Mouse (Mus musculus) limb, embryonic 15.5 days (tissue): Measurements from ENCODE around the gene Mcub. TPM values are rescaled to one million over a fixed set of nuclear protein-coding genes. Genes with fewer than 3 reads are reported as not detected.

Source experiments
- ATAC-seq: fragments of 200-750 bp; cut with Nextera tagmentation; 2 replicates; pipeline ENCODE4 v1.8.0; 2017; ENCODE audit warnings: low read depth, moderate TSS enrichment; ENCODE audit not compliant: insufficient number of reproducible peaks, low FRiP score, low TSS enrichment
- H3K27ac ChIP-seq: fragments of 300-500 bp; sonication (generic); 2 replicates; pipeline ENCODE4 v1.5.1; 2015; ENCODE audit warnings: moderate library complexity, mild to moderate bottlenecking, inconsistent platforms
- H3K27me3 ChIP-seq: fragments of 300-500 bp; sonication (generic); 2 replicates; pipeline ENCODE4 v1.6.1; 2015; ENCODE audit warnings: inconsistent platforms
- H3K36me3 ChIP-seq: fragments of 300-500 bp; sonication (generic); 2 replicates; pipeline ENCODE4 v1.6.1; 2015; ENCODE audit warnings: inconsistent platforms
- H3K4me1 ChIP-seq: fragments of 300-500 bp; sonication (generic); 2 replicates; pipeline ENCODE4 v1.6.1; 2015; ENCODE audit warnings: inconsistent platforms
- H3K4me2 ChIP-seq: fragments of 300-500 bp; sonication (generic); 2 replicates; pipeline ENCODE4 v1.6.1; 2015; ENCODE audit warnings: mild to moderate bottlenecking, inconsistent platforms
- H3K4me3 ChIP-seq: fragments of 300-500 bp; sonication (generic); 2 replicates; pipeline ENCODE4 v1.5.1; 2015; ENCODE audit warnings: mild to moderate bottlenecking, inconsistent platforms
- H3K9ac ChIP-seq: fragments of 300-500 bp; sonication (generic); 2 replicates; pipeline ENCODE4 v1.6.1; 2015; ENCODE audit warnings: inconsistent platforms
- H3K9me3 ChIP-seq: fragments of 300-500 bp; sonication (generic); 2 replicates; pipeline ENCODE4 v1.6.1; 2016; ENCODE audit warnings: inconsistent platforms
- WGBS: fragments of 180-500 bp; shearing (Covaris S2); methylation state at CpG from one replicate; pipeline ENCODE4 v1.1.7; 2015; 5-methylcytosine and 5-hydroxymethylcytosine counted together
- polyA plus RNA-seq: library from polyadenylated mRNA; unstranded; fragments of >200 nt; fragmentation: Nextera tagmentation; extraction: Ambion mirVana; gene quantifications from 2 replicates; pipeline ENCODE4 v1.2.1, GENCODE M21; 2015

Mcub gene
- polyA plus RNA-seq, 1 experiment from 2014 or later: 7.3 TPM

DNA sequence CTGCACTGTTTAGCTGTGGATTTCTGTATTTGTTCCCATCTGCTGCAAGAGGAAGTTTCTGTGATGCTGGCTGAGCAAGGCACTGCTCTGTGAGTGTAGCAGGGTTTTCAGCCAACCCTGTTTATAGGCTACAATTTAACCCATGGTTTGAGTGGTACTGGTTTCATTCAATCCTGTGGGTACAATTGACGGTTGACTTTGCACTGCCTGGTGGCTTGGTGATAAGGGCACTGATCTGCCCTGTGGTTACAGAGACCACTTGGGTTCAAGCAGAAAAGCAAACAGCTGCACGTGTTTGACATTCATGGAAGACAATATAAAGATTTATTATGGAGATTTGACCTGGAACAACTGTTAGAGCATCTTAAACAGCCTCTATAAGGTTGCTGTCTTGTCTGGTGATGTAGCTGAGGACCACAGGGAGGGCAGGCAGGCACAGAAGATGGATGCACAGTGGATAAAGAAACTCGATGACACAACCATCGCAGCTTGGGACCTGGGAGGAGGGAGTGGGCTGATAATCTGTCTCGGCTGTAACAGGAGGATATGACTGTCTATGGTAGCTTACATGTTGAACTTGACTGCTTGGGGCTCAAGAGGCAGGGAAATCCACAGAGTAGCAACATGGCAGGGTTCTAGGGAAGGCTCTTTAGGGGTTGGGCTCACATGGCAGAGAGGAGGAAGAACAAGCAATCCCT lies 23.6 kb downstream of the Mcub start:
- WGBS: 71% methylated on average over 5 of the region's 5 CpGs
- no peak overlapping the region for H3K4me2 ChIP-seq
- no peaks in the 10 kb centered on the region for H3K9me3 ChIP-seq
- H3K27ac ChIP-seq: no peak overlapping the region
- no peaks in the 10 kb centered on the region for H3K27me3 ChIP-seq
- H3K4me1 ChIP-seq: no peaks in the 10 kb centered on the region
- H3K36me3 ChIP-seq: no peaks in the 10 kb centered on the region
- H3K4me3 ChIP-seq: no peak overlapping the region
- H3K9ac ChIP-seq: no peak overlapping the region
- no peak for ATAC-seq

DNA sequence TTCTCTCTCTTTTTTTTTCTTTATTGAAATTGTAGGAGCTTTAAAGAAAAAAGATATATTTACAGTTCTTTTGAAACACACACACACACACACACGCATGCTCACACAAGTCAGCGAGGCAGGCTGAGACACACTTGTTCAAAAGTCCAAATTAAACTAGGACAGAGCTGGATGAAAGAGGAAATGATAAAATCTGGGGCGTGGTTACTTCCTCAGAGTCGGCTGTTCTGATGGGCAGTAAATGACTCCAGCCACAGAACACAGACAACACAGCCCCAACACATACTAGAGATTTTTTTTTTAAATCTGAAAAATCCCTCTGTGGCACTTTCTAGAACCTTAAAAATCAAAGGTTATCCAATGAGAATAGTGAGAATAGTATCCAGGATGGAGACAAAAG lies 26.2 kb downstream of the Mcub start:
- Histone ChIP-seq H3K36me3 (no peaks in the 10 kb centered on the region), H3K9ac (no peak overlapping the region), H3K9me3 (no peaks in the 10 kb centered on the region), H3K4me2 (no peak overlapping the region), H3K4me3 (no peak overlapping the region), H3K4me1 (no peaks in the 10 kb centered on the region), H3K27ac (no peak overlapping the region), H3K27me3 (no peaks in the 10 kb centered on the region)
- WGBS: 52% methylated on average over 4 of the region's 4 CpGs
- ATAC-seq: no peak

DNA sequence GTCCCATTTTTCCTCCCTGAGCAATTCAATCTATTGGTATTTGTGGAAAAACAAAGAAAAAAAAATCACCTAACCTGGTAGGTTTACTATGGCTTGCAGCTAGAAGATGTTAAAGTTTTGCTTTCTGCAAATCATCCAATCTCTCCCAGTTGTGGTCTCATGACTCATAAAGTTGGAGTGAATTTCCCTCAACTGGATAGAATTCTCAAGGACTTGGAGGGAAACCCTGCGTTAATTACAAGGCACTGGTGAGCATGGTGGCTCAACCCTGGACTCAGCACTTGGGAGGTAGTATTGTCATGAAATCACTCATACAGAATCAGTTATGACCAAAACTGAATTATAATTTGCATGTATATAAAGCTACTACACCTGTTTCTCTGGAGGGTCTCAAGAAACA lies 28.7 kb downstream of the Mcub start:
- no peak overlapping the region for H3K4me3 ChIP-seq
- WGBS: 91% methylated on average over 1 of the region's 1 CpGs
- H3K4me1 ChIP-seq: peaks cover 8% of the 10 kb centered on the region; the same call in 1 of the 2 replicates
- ATAC-seq: no peak
- no peak overlapping the region for H3K9ac ChIP-seq
- no peak overlapping the region for H3K4me2 ChIP-seq
- H3K27me3 ChIP-seq: no peaks in the 10 kb centered on the region
- H3K9me3 ChIP-seq: no peaks in the 10 kb centered on the region
- H3K27ac ChIP-seq: no peak overlapping the region
- H3K36me3 ChIP-seq: no peaks in the 10 kb centered on the region

DNA sequence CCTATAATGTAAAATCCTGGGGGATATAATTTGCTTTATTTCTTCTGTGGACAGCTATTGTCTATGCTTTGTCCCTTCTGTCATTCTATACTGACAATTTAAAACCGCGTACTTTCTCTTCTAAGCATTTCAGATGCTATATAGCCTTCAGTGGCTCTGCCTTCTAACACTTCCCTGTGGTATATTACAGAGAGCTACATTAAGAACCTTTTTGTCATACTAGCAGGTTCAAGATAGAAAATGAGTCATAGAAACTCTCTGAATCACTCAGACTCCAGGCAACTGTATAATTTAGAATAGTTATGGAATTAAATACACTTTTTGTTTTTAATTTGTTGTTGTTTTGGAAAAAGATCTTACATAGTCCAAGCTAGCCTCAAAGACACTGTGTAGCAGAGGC lies 29.2 kb downstream of the Mcub start:
- Histone ChIP-seq H3K4me1 (peaks cover 8% of the 10 kb centered on the region; the same call in 1 of the 2 replicates), H3K4me3 (no peak overlapping the region), H3K4me2 (no peak overlapping the region), H3K36me3 (no peaks in the 10 kb centered on the region), H3K27ac (no peak overlapping the region), H3K9ac (no peak overlapping the region), H3K9me3 (no peaks in the 10 kb centered on the region), H3K27me3 (no peaks in the 10 kb centered on the region)
- 89% methylated on average over 2 of the region's 2 CpGs for WGBS
- ATAC-seq: no peak

DNA sequence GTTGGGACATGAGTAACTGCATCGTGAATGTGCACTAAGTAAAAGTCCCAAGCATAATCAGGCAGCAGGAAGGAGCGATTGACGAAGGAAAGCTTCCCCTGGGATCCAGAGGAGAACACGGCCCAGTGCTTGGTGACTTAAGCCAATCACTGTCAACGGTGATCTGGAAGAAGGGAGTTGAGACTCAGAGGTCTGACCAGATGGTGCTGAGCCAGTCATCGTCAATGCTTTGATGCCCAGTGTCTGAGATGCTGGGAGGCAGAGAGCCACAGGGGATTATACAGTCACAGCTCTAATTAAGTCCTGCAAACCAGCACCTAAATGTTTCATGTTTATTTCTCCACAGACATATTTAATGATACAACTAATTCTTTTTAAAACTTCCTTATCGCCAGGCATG lies 30.9 kb downstream of the Mcub start:
- no peaks in the 10 kb centered on the region for H3K27me3 ChIP-seq
- H3K4me1 ChIP-seq: peaks cover 8% of the 10 kb centered on the region; the same call in 1 of the 2 replicates
- no peak overlapping the region for H3K27ac ChIP-seq
- no peak overlapping the region for H3K9ac ChIP-seq
- H3K4me3 ChIP-seq: no peak overlapping the region
- ATAC-seq: no peak
- H3K9me3 ChIP-seq: no peaks in the 10 kb centered on the region
- WGBS: 51% methylated on average over 7 of the region's 7 CpGs
- H3K36me3 ChIP-seq: no peaks in the 10 kb centered on the region
- H3K4me2 ChIP-seq: no peak overlapping the region

DNA sequence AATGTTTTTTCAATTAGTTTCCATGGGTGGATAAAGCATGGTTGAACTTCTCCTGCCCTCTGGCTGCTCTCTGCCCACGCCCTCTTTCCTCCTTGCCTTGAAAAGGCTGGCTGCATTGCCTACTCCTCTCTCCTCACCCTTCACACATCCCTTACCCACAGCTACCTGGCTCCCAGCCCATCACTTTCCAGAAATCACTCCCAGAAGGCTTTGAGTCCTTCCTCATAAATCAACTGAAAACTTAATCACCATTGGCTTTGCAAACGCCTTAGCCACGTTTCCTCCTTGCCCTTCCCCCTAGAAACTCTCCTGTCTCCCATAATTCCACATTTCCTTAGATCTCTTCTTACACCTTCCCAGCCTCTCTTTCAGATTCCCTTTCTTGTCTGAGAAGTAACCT lies 32.2 kb downstream of the Mcub start:
- WGBS: 17% methylated on average over 3 of the region's 3 CpGs

DNA sequence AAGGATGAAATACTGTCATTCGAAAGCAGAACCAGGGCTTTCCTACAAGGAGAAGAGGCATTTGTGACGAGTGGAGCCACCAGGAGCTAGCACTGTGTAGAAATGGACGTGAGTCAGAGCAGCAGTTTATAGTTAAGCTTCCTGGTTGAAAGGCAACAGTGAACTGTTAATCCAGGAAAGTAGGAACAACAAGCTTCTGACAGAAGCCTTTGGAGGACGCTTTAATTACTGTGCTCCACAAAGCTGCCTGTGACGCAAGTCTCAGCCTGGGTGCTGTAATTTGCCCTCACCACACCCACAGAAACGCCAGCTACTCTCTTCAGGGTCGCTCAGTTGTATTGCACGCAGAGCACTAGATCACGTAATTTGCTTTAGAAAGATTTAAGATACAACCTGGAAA lies 33.4 kb downstream of the Mcub start:
- no peaks in the 10 kb centered on the region for H3K9me3 ChIP-seq
- no peak for ATAC-seq
- WGBS: 34% methylated on average over 9 of the region's 9 CpGs
- H3K4me1 ChIP-seq: peaks cover 8% of the 10 kb centered on the region; the same call in 1 of the 2 replicates
- no peak overlapping the region for H3K27ac ChIP-seq
- no peak overlapping the region for H3K4me3 ChIP-seq
- H3K27me3 ChIP-seq: no peaks in the 10 kb centered on the region
- no peak overlapping the region for H3K9ac ChIP-seq
- no peak overlapping the region for H3K4me2 ChIP-seq
- H3K36me3 ChIP-seq: no peaks in the 10 kb centered on the region

More for the DNA sequence above, 32.2 kb downstream of the Mcub start:
- Histone ChIP-seq H3K9me3 (no peaks in the 10 kb centered on the region), H3K4me3 (no peak overlapping the region), H3K36me3 (no peaks in the 10 kb centered on the region), H3K27ac (no peak overlapping the region), H3K4me2 (no peak overlapping the region), H3K4me1 (peaks cover 8% of the 10 kb centered on the region; the same call in 1 of the 2 replicates), H3K9ac (no peak overlapping the region), H3K27me3 (no peaks in the 10 kb centered on the region)
- ATAC-seq: no peak

DNA sequence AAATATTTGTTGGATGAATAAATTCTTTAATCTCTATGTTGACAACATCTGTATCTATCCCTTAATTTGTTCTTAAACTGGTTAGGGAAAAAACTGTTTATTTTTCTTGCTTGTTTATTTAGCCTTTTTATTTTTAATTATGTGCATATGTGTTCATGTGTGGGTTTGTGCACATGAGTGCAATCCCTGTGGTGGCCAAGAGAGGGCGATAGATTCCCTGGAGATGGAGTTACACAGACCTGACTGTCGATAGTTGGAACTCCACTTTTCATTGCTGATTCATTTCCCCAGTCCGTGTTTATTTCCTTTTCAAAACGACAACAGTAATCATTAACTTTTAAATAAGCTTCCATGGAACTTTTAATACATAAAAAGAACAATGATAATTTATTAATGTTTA lies 37.6 kb downstream of the Mcub start:
- no peaks in the 10 kb centered on the region for H3K27me3 ChIP-seq
- H3K9ac ChIP-seq: no peak overlapping the region
- H3K4me2 ChIP-seq: no peak overlapping the region
- H3K4me3 ChIP-seq: no peak overlapping the region
- 49% methylated on average over 4 of the region's 4 CpGs for WGBS
- no peak for ATAC-seq
- H3K9me3 ChIP-seq: no peaks in the 10 kb centered on the region
- peaks cover 1% of the 10 kb centered on the region; the same call in 1 of the 2 replicates for H3K4me1 ChIP-seq
- no peak overlapping the region for H3K27ac ChIP-seq
- H3K36me3 ChIP-seq: no peaks in the 10 kb centered on the region

DNA sequence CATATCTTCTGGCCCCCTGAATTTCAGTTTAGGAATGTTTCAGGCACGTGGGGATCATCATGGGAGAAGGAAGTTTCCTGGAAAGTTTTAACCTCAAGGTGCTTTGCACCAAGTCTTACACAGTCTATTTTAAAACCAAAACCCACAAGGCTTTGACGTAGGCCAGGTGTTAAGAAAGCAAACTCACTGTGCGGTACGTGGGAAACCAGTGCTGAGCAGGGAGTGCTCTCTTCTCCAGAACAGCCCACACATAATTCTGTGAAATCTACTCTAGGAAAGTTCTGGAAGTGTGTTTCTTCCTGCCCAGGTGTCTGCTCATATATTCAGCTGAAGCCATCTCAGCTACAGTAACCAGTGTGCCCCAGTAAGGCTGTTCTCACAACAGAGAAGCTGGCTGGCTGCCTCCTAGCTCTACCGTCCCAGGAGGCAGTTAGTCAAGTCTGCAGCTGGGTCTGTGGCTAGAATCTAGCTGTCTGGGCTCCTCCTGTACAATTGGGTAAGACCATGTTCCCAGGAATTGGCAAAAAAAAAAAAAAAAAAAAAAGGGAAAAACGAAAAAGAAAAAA lies 39.7 kb downstream of the Mcub start:
- H3K4me1 ChIP-seq: no peaks in the 10 kb centered on the region
- H3K27ac ChIP-seq: no peak overlapping the region
- 44% methylated on average over 6 of the region's 6 CpGs for WGBS
- no peaks in the 10 kb centered on the region for H3K27me3 ChIP-seq
- no peak for ATAC-seq
- H3K9ac ChIP-seq: no peak overlapping the region
- no peaks in the 10 kb centered on the region for H3K36me3 ChIP-seq
- H3K9me3 ChIP-seq: no peaks in the 10 kb centered on the region
- H3K4me2 ChIP-seq: no peak overlapping the region
- H3K4me3 ChIP-seq: no peak overlapping the region

DNA sequence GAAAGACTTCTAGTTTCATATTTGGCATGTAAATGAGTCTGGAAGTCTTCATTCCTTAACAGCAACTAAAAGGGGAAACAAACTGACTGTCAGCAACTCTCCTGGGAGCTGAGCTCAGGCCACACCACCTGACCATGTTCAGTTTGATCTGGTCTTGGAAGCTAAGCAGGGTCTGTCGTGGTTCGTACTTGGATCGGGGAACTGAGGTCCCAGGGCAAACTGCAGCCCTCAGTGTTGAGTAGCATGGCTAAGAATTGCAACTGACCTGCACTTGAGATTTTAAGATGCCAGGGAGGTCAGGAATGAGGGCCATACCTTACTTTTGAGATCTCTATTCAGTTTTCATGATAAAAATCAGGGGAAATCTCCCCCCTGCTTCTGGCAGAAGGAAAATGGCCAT lies 44.1 kb downstream of the Mcub start:
- no peak overlapping the region for H3K27ac ChIP-seq
- no peaks in the 10 kb centered on the region for H3K4me1 ChIP-seq
- H3K9ac ChIP-seq: no peak overlapping the region
- no peak overlapping the region for H3K4me3 ChIP-seq
- H3K4me2 ChIP-seq: no peak overlapping the region
- no peaks in the 10 kb centered on the region for H3K9me3 ChIP-seq
- no peaks in the 10 kb centered on the region for H3K27me3 ChIP-seq
- no peaks in the 10 kb centered on the region for H3K36me3 ChIP-seq
- ATAC-seq: no peak
- 83% methylated on average over 3 of the region's 3 CpGs for WGBS

DNA sequence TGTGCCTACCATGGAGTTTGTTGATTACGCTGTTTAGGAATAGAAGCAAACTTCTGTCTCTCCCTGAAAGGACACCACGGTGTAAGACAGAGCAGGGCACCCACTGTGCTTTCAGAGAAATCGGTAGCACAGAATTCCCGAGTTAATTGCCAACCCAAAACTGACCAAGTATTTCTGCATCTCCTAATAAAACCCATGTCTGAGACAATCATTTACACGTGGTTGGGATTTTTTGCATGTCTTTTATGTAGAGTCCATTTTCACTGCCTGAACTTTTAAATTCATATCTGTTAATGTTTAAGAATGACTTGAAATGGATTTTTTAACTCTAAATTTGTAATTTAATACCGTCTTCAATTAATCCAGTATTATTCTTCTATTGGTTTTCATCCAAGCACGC lies 46.4 kb downstream of the Mcub start:
- ATAC-seq: no peak
- Histone ChIP-seq H3K4me3 (no peak overlapping the region), H3K27ac (no peak overlapping the region), H3K4me2 (no peak overlapping the region), H3K9me3 (no peaks in the 10 kb centered on the region), H3K9ac (no peak overlapping the region), H3K27me3 (no peaks in the 10 kb centered on the region), H3K36me3 (no peaks in the 10 kb centered on the region), H3K4me1 (no peaks in the 10 kb centered on the region)
- 87% methylated on average over 7 of the region's 7 CpGs for WGBS

DNA sequence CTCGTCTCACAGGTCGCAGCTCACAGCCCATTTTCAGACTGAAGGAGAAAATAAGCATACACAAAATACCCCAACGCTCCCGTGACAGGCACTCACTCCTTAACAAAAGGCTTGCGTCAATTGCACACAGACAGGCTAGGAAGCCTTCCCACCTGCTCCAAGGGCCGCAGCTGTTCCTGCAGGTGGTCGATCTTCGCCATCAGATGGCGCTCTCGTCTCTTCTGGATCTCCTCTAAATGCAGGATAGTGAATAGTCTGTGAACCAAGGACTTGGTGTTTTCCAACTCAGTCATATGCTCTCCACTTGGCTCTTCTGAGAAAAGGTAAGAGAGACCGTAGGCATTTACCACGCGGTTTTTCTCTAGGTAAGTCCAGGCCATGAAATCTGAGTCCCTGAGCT lies 51.6 kb downstream of the Mcub start:
- Histone ChIP-seq H3K36me3 (peaks cover 11% of the 10 kb centered on the region), H3K4me2 (no peak overlapping the region), H3K9ac (no peak overlapping the region), H3K27ac (no peak overlapping the region), H3K27me3 (no peaks in the 10 kb centered on the region), H3K4me3 (no peak overlapping the region), H3K4me1 (no peaks in the 10 kb centered on the region), H3K9me3 (no peaks in the 10 kb centered on the region)
- ATAC-seq: no peak
- 18% methylated on average over 13 of the region's 13 CpGs for WGBS
